Mouse (Mus musculus) lung, embryonic 14.5 days (tissue): ENCODE results near the gene Ccnf. TPM values are rescaled to one million over a fixed set of nuclear protein-coding genes. Genes with fewer than 3 reads are reported as not detected.
A peak's percentile ranks its signal among the peaks of the same experiment; 100 is the strongest.

ENCODE experiments used
- ATAC-seq: fragments of 200-750 bp; cut with Nextera tagmentation; 2 replicates; pipeline ENCODE4 v1.8.0; 2017; ENCODE audit warnings: mild to moderate bottlenecking, moderate TSS enrichment, moderate library complexity; ENCODE audit not compliant: insufficient read depth
- DNase-seq: peaks from one replicate; pipeline ENCODE4 v3.0.0-alpha.2; 2015
- H3K27ac ChIP-seq: fragments of 300-500 bp; sonication (generic); 2 replicates; pipeline ENCODE4 v1.5.1; 2014; ENCODE audit warnings: low read depth, mild to moderate bottlenecking, moderate library complexity
- H3K27me3 ChIP-seq: fragments of 300-500 bp; sonication (generic); 2 replicates; pipeline ENCODE4 v1.6.1; 2014; ENCODE audit warnings: low read length, control low read depth; ENCODE audit not compliant: insufficient read depth
- H3K36me3 ChIP-seq: fragments of 300-500 bp; sonication (generic); 2 replicates; pipeline ENCODE4 v1.6.1; 2014; ENCODE audit warnings: control low read depth; ENCODE audit not compliant: insufficient read depth
- H3K4me1 ChIP-seq: fragments of 300-500 bp; sonication (generic); 2 replicates; pipeline ENCODE4 v1.6.1; 2014; ENCODE audit warnings: antibody characterized with exemption, control low read depth; ENCODE audit not compliant: insufficient read depth
- H3K4me2 ChIP-seq: fragments of 300-500 bp; sonication (generic); 2 replicates; pipeline ENCODE4 v1.6.1; 2014; ENCODE audit warnings: mild to moderate bottlenecking
- H3K4me3 ChIP-seq: fragments of 300-500 bp; sonication (generic); 2 replicates; pipeline ENCODE4 v1.5.1; 2014; ENCODE audit warnings: low read depth, low read length
- H3K9ac ChIP-seq: fragments of 300-500 bp; sonication (generic); 2 replicates; pipeline ENCODE4 v1.6.1; 2014
- H3K9me3 ChIP-seq: fragments of 300-500 bp; sonication (generic); 2 replicates; pipeline ENCODE4 v1.6.1; 2016; ENCODE audit warnings: low read depth, low read length, control low read depth
- CTCF ChIP-seq: IDR thresholded peaks from 2 replicates; pipeline ENCODE4 v1.5.1; 2016; ENCODE audit warnings: antibody characterized with exemption, low read depth
- WGBS: fragments of 180-500 bp; shearing (Covaris S2); extraction: QIAGEN DNeasy Blood & Tissue Kit; methylation state at CpG from one replicate; pipeline ENCODE4 v1.1.7; 2014; 5-methylcytosine and 5-hydroxymethylcytosine counted together
- polyA plus RNA-seq: library from polyadenylated mRNA; unstranded; fragments of >200 nt; fragmentation: Nextera tagmentation; extraction: Ambion mirVana; gene quantifications from 2 replicates; pipeline ENCODE4 v1.2.1, GENCODE M21; 2014

The Ccnf gene
- polyA plus RNA-seq, 1 experiment from 2014 or later = 79.3 TPM

DNA sequence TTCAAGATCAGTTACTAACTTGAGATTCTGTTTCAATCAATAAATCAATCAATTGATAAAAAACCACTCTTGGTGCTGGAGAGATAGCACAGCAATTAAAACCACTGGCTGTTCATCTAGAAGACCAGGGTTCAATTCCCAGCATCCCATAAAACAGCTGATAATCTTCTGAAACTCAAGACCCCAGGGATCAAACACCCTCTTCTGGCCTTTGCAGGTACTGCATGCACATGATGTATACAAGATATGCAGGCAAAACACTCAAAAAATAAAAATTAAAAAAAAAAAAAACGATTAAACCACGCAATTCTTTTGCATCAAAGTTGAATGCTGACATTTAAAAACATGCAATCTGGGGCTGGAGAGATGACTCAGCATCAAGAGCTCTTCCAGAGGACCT is 2.6 kb downstream of the Ccnf start:
- no peaks in the 10 kb centered on the region for H3K4me1 ChIP-seq
- peak; percentile 39 for DNase-seq
- no peak for ATAC-seq
- 0 out of 2 replicates have a peak, but pooled peaks have one; percentile 18 for TF ChIP-seq CTCF
- H3K4me2 ChIP-seq = no peak overlapping the region; the same call in 1 of the 2 replicates
- no peaks in the 10 kb centered on the region for H3K27me3 ChIP-seq
- 94% methylated on average over 2 of the region's 2 CpGs for WGBS
- H3K27ac ChIP-seq = no peak overlapping the region
- peaks cover 49% of the 10 kb centered on the region for H3K36me3 ChIP-seq
- no peak overlapping the region for H3K4me3 ChIP-seq
- no peak overlapping the region for H3K9ac ChIP-seq
- H3K9me3 ChIP-seq = peaks cover 9% of the 10 kb centered on the region

DNA sequence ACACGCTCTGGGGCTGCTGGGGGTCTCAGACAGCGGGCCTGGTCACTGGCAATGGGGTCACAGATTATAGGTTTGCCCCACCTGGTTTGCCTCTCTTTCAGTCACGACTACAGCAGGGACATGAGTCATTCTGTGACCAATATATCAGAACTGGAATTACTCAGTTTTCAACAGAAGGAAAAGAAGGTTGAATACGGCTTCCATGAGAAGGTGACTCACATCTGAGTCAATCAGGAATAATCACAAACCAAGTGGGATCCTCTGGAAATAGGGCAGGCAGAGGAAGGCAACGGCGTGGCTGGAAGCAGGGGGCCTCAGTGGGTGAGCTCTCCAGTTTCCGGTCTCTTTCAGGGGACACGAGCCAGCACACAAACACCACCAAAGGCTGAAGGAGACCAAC is 7.2 kb downstream of the Ccnf start:
- Histone ChIP-seq H3K36me3 (peaks cover 92% of the 10 kb centered on the region), H3K4me1 (no peaks in the 10 kb centered on the region), H3K4me3 (no peak overlapping the region), H3K9me3 (peaks cover 11% of the 10 kb centered on the region), H3K27ac (no peak overlapping the region), H3K9ac (no peak overlapping the region), H3K27me3 (no peaks in the 10 kb centered on the region), H3K4me2 (no peak overlapping the region)
- WGBS = 95% methylated on average over 8 of the region's 8 CpGs
- no peak for ATAC-seq
- no peak for TF ChIP-seq CTCF
- DNase-seq = no peak

DNA sequence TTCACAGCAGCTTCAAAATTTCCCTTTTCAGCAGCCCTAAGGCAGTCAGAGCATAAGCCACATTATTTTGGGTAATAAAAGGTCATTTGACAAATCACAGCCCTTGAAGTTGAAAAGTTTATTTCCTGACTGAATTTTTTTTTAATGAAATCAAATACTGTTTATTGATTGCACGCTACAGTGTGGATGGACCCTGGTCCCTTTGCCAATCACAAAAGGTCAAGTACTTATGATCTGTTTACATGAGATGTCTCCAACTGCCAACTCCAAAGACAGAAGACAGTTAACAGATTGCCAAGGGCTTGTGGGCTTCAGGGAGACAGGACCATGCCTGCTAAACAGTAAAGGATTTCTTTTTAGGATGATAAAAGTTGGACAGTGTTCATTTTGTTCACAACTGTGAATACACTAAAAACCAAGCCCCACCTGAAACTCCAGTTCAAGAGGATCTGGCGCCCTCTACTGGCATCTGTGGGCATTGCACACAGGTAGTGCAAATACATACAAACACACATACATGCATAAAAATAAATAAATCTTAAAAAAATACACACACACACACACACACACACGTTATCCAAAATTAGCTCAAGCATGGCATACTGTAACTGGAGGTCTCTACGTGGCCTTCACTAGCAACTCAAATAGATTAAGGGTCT is 7.8 kb downstream of the Ccnf start:
- WGBS = 84% methylated on average over 4 of the region's 4 CpGs
- Histone ChIP-seq H3K36me3 (peaks cover 92% of the 10 kb centered on the region), H3K4me2 (no peak overlapping the region), H3K27me3 (no peaks in the 10 kb centered on the region), H3K4me3 (no peak overlapping the region), H3K4me1 (no peaks in the 10 kb centered on the region), H3K9ac (no peak overlapping the region), H3K27ac (no peak overlapping the region), H3K9me3 (peaks cover 11% of the 10 kb centered on the region)
- ATAC-seq (no peak), DNase-seq (peak; percentile 63)
- peak; percentile 72 for TF ChIP-seq CTCF

DNA sequence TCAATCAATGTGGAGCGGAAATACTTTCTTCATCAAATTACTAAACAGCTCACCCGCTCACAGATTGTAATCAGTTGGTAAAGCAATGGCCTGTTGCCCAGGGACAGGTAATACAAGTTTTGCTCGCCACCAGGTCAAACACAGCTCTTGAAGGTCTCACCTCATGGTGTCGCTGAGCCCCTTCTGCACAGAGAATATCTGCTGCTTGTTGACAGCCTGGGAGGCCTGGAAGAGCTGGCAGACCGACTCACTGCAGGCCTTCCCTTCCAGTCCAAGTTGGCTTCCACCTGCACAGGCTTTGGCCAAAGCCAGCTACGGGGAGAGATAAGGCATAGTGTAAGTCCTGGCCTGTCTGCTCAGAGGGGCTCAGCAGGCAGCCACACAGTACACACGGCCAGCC is 14.4 kb downstream of the Ccnf start:
- H3K9me3 ChIP-seq = no peaks in the 10 kb centered on the region
- DNase-seq (no peak), ATAC-seq (no peak)
- H3K4me1 ChIP-seq = no peaks in the 10 kb centered on the region
- no peak for TF ChIP-seq CTCF
- H3K36me3 ChIP-seq = peaks cover 99% of the 10 kb centered on the region
- H3K4me2 ChIP-seq = no peak overlapping the region
- no peaks in the 10 kb centered on the region for H3K27me3 ChIP-seq
- 94% methylated on average over 7 of the region's 7 CpGs for WGBS
- H3K27ac ChIP-seq = no peak overlapping the region
- no peak overlapping the region for H3K9ac ChIP-seq
- H3K4me3 ChIP-seq = no peak overlapping the region

DNA sequence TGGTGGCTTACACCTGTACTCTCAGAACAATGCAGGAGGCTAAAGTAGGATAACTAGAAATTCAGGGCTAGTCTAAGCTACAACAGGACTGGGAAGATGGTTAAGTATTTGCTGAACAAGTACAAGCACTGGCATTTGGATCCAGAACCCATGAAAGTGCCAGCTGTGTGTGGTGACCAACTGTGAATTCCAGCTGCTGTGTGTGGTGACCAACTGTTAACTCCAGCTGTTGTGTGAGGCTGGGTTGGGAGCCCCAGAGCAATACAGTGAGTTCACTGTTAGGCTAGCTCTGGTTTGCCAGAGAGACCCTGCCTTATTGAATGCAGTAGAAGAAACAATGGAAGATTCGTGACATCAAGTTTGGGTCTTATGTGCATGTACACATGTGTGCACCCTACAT is 14.8 kb downstream of the Ccnf start:
- no peak overlapping the region for H3K27ac ChIP-seq
- TF ChIP-seq CTCF = no peak
- H3K4me2 ChIP-seq = no peak overlapping the region
- 100% methylated on average over 1 of the region's 1 CpGs for WGBS
- H3K9me3 ChIP-seq = no peaks in the 10 kb centered on the region
- H3K36me3 ChIP-seq = peaks cover 98% of the 10 kb centered on the region
- H3K27me3 ChIP-seq = no peaks in the 10 kb centered on the region
- ATAC-seq = no peak
- no peak overlapping the region for H3K9ac ChIP-seq
- H3K4me1 ChIP-seq = no peaks in the 10 kb centered on the region
- DNase-seq = no peak
- no peak overlapping the region for H3K4me3 ChIP-seq

DNA sequence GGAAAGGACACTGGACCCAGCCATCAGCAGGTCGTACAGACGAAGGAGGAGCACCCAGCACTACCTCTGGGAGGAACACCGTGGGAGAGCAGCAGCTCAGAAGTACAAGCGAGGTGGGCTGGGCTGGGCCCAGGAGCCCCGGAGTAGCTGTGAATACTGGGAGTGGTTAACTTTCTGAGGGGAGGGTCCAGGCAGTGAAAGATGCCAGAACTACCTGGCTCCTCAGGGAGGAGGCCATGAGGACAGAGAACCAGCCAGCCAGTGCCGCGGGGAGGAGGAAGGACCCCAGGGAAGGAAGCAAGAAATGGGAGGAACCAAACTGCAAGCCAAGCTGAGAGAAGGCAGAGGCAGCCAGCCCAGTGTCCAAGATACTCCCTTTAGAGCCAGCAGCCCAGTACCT is 23.3 kb downstream of the Ccnf start:
- ATAC-seq (no peak), DNase-seq (no peak)
- no peaks in the 10 kb centered on the region for H3K9me3 ChIP-seq
- no peak for TF ChIP-seq CTCF
- no peak overlapping the region for H3K4me2 ChIP-seq
- H3K4me1 ChIP-seq = no peaks in the 10 kb centered on the region
- no peak overlapping the region for H3K27ac ChIP-seq
- no peak overlapping the region for H3K9ac ChIP-seq
- WGBS = 89% methylated on average over 7 of the region's 7 CpGs
- peaks cover 98% of the 10 kb centered on the region for H3K36me3 ChIP-seq
- H3K4me3 ChIP-seq = no peak overlapping the region
- H3K27me3 ChIP-seq = no peaks in the 10 kb centered on the region

DNA sequence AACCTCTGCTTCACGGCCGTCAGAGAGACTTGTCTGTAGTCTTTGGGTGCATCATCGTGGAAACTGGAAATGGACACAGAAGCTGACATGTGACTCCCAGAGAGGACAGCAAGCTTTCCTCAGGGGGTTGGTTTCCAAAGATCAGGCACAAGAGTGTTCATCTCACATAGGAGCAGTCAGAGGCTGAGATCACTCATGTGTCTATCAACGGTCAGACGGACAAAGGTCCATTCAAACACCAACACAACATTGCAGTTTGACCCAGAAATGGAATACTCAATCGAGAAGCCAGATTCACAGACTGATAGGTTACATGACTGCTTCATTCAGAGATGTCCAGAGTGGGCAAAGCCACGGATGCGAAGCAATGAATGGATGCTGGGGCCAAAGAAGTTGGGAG is 24.6 kb downstream of the Ccnf start:
- Histone ChIP-seq H3K27me3 (no peaks in the 10 kb centered on the region), H3K36me3 (peaks cover 95% of the 10 kb centered on the region), H3K4me3 (no peak overlapping the region), H3K4me1 (no peaks in the 10 kb centered on the region), H3K9me3 (no peaks in the 10 kb centered on the region), H3K4me2 (no peak overlapping the region), H3K9ac (no peak overlapping the region), H3K27ac (no peak overlapping the region)
- TF ChIP-seq CTCF = no peak
- no peak for DNase-seq
- ATAC-seq = no peak
- WGBS = 88% methylated on average over 8 of the region's 8 CpGs
